Mouse (Mus musculus) heart, postnatal 0 days (tissue): Measurements from ENCODE around the gene Rpn1.

Experiments
- CTCF ChIP-seq: IDR thresholded peaks from 2 replicates; pipeline ENCODE4 v1.5.1; 2016; ENCODE audit warnings: antibody characterized with exemption, control low read depth, low read depth
- EP300 ChIP-seq: IDR thresholded peaks from 2 replicates; pipeline ENCODE4 v1.6.1; 2016; ENCODE audit warnings: antibody characterized with exemption, low read depth

- no peak for TF ChIP-seq EP300
- TF ChIP-seq CTCF: no peak
Observed at GRCm38 (mm10) chr6:88145793-88146192, 61.5 kb downstream of the Rpn1 start.
